Mouse (Mus musculus) forebrain, embryonic 12.5 days (tissue): ENCODE measurements around the gene Irx6. TPM values are rescaled to one million over a fixed set of nuclear protein-coding genes. Genes with fewer than 3 reads are reported as not detected.

Experiments
- ATAC-seq: fragments of 200-750 bp; cut with Nextera tagmentation; 2 replicates; pipeline ENCODE4 v1.8.0; 2017; ENCODE audit warnings: moderate TSS enrichment; ENCODE audit not compliant: low FRiP score
- H3K27ac ChIP-seq: fragments of 300-500 bp; sonication (generic); 2 replicates; pipeline ENCODE4 v1.5.1; 2016; ENCODE audit warnings: mild to moderate bottlenecking
- H3K27me3 ChIP-seq: fragments of 300-500 bp; sonication (generic); 2 replicates; pipeline ENCODE4 v1.6.1; 2016; ENCODE audit warnings: mild to moderate bottlenecking
- H3K36me3 ChIP-seq: fragments of 300-500 bp; sonication (generic); replicated peaks from 2 replicates; pipeline ENCODE4 v1.6.1; 2016; ENCODE audit warnings: mild to moderate bottlenecking
- H3K4me1 ChIP-seq: fragments of 300-500 bp; sonication (generic); 2 replicates; pipeline ENCODE4 v1.6.1; 2016
- H3K4me2 ChIP-seq: fragments of 300-500 bp; sonication (generic); 2 replicates; pipeline ENCODE4 v1.6.1; 2016; ENCODE audit warnings: mild to moderate bottlenecking, moderate library complexity
- H3K4me3 ChIP-seq: fragments of 300-500 bp; sonication (generic); replicated peaks from 2 replicates; pipeline ENCODE4 v1.5.1; 2016; ENCODE audit warnings: mild to moderate bottlenecking
- H3K9ac ChIP-seq: fragments of 300-500 bp; sonication (generic); 2 replicates; pipeline ENCODE4 v1.6.1; 2016; ENCODE audit warnings: mild to moderate bottlenecking
- H3K9me3 ChIP-seq: fragments of 300-500 bp; sonication (generic); 2 replicates; pipeline ENCODE4 v1.6.1; 2016
- WGBS: fragments of 180-500 bp; shearing (Covaris S2); methylation state at CpG from one replicate; pipeline ENCODE4 v1.1.7; 2016; 5-methylcytosine and 5-hydroxymethylcytosine counted together
- polyA plus RNA-seq: library from polyadenylated mRNA; unstranded; fragments of >200 nt; fragmentation: Nextera tagmentation; extraction: Ambion mirVana; gene quantifications from 2 replicates; pipeline ENCODE4 v1.2.1, GENCODE M21; 2016

The Irx6 gene
- polyA plus RNA-seq, 1 experiment from 2014 or later: 0.28 TPM

DNA sequence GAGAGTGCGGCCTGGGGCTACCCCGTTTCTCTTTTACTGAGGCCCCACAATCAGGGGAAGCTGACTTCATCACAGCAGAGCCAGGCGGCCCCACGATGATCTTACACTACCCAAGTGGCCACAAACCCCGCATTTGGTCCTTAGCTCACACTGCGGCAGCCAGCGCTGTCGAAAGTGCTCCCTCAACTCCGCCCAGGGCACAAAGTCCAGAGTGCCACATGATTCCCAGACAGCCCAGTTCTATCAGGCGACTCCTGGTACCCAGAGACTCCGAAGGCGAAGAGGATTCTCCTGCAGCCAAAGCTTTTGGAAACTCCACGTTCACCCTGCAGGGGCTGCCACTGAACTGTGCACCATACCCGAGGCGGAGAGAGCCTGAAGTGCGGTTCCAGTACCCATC is 4.3 kb downstream of the Irx6 start:
- H3K4me1 ChIP-seq: peaks cover 29% of the 10 kb centered on the region
- no peak overlapping the region; the same call in 1 of the 2 replicates for H3K9ac ChIP-seq
- no peak for ATAC-seq
- no peaks in the 10 kb centered on the region for H3K9me3 ChIP-seq
- no peak overlapping the region for H3K27ac ChIP-seq
- WGBS: 9% methylated on average over 16 of the region's 16 CpGs
- H3K27me3 ChIP-seq: peaks cover 81% of the 10 kb centered on the region
- H3K36me3 ChIP-seq: no peaks in the 10 kb centered on the region
- H3K4me2 ChIP-seq: peak overlapping the region; percentile 40
- peak overlapping the region; percentile 9; the same call in 1 of the 2 replicates for H3K4me3 ChIP-seq

DNA sequence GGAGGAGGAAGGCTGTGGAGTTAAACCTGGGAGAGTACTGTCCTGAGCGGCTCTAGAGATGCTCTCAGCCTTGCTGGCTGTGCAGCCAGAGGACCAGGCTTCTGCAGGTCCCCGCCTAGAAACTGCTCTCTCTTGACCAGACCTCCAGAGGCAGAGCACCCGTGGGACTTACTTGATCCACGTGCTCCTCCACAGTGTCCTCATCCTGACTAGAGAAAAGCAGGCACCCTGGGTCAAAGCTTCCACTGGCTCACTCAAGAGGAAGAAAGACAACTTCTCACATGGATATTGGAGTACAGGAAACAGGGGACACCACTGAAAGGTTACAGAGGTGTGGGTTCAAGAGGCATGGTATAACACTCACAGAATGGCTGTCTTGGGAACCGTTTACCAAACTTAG is 23.3 kb downstream of the Irx6 start:
- no peak overlapping the region for H3K27ac ChIP-seq
- 84% methylated on average over 5 of the region's 5 CpGs for WGBS
- ATAC-seq: no peak
- H3K9me3 ChIP-seq: no peaks in the 10 kb centered on the region
- H3K4me3 ChIP-seq: no peak overlapping the region
- no peak overlapping the region for H3K4me2 ChIP-seq
- peaks cover 4% of the 10 kb centered on the region; the same call in 1 of the 2 replicates for H3K4me1 ChIP-seq
- peaks cover 19% of the 10 kb centered on the region for H3K27me3 ChIP-seq
- no peaks in the 10 kb centered on the region for H3K36me3 ChIP-seq
- H3K9ac ChIP-seq: no peak overlapping the region

- Histone ChIP-seq H3K9me3 (no peaks in the 10 kb centered on the region), H3K9ac (no peak overlapping the region), H3K27ac (no peak overlapping the region), H3K27me3 (peaks cover 17% of the 10 kb centered on the region), H3K4me1 (peaks cover 4% of the 10 kb centered on the region; the same call in 1 of the 2 replicates), H3K36me3 (no peaks in the 10 kb centered on the region), H3K4me2 (no peak overlapping the region), H3K4me3 (no peak overlapping the region)
- no peak for ATAC-seq
- WGBS: 81% methylated on average over 3 of the region's 3 CpGs
Measured at GRCm38 (mm10) chr8:92698411-92698810, 24.3 kb downstream of the Irx6 start.

DNA sequence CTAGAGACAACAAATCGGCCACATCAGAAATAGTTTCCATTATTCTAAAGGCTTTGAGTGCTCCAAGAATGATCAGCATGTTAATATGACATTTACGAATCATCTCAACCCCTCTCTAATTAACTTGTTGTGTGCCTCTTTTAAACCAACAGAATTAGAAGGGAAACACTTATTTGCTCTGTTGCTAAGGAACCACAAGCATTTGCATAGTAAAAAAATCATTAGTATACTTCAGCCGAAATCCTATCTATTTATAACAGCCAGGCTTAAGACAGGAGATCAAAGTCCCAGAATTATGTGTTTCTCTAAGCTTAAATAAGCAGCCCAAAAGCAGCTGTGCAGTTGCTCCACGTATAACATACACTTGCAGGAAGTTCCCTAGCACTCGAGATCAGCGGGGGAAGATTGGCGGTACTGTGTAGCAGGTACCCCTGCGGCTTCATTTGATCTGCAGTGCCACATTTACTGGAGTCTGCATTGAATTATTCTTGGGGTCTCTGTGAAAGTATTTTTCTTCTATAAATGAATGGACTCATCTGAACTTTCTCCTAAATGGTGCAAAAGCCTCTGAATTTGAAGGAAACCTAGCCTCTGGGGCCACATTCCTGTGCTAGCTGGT is 25.9 kb downstream of the Irx6 start:
- H3K9me3 ChIP-seq: no peaks in the 10 kb centered on the region
- WGBS: 47% methylated on average over 8 of the region's 8 CpGs
- H3K4me1 ChIP-seq: peaks cover 4% of the 10 kb centered on the region; the same call in 1 of the 2 replicates
- peaks cover 17% of the 10 kb centered on the region for H3K27me3 ChIP-seq
- H3K27ac ChIP-seq: no peak overlapping the region
- H3K36me3 ChIP-seq: no peaks in the 10 kb centered on the region
- H3K4me2 ChIP-seq: no peak overlapping the region
- no peak overlapping the region for H3K4me3 ChIP-seq
- H3K9ac ChIP-seq: no peak overlapping the region
- ATAC-seq: no peak

DNA sequence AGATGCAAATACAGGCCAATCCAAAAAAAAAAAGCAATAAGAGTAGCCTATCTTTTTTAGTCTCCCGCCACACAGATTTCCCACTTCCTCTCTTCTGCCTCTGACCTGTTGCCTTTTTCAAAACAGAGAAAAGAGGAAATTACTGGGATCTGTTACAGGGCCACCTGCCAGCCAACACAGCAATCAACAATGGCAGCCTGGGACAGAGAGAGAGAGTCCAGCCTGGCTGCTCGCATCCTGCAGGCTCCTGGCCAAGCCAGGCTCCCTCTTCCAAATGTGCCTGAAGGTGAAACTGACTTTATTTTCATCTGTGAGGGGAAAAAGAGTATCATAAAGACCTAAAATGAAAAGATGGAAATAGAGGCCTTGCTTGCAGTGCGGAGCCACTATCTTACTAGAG is 29.3 kb downstream of the Irx6 start:
- Histone ChIP-seq H3K4me1 (peaks cover 4% of the 10 kb centered on the region; the same call in 1 of the 2 replicates), H3K36me3 (no peaks in the 10 kb centered on the region), H3K9ac (no peak overlapping the region), H3K27ac (no peak overlapping the region), H3K9me3 (no peaks in the 10 kb centered on the region), H3K4me2 (no peak overlapping the region), H3K4me3 (no peak overlapping the region), H3K27me3 (0 out of 2 replicates have a peak, but pooled peaks cover 6% of the 10 kb centered on the region)
- ATAC-seq: no peak
- WGBS: 73% methylated on average over 3 of the region's 3 CpGs

DNA sequence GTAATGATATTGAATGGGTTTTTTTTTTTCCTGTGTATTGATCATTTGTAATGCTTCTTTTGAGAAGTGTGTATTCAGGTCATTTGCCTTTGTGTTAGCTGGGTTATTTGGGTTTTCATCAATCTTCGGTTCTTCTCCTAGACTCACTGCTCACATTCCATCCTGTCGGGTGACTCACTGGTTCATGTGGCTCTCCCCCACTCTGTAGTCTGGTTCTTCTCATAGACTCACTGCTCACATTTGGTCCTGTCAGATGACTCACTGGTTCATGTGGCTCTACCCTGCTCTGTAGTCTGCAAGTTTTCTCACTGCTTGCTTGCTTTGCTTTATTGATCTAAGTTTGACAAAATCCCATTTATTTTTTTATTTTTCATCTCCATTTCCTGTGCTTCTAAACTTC is 32.2 kb downstream of the Irx6 start:
- WGBS: 82% methylated on average over 2 of the region's 2 CpGs
- ATAC-seq: no peak

GRCm38 (mm10) chr8:92713286-92713685 is 39.2 kb downstream of the Irx6 start:
- Histone ChIP-seq H3K9me3 (peaks cover 4% of the 10 kb centered on the region; the same call in 1 of the 2 replicates), H3K4me2 (no peak overlapping the region), H3K9ac (no peak overlapping the region), H3K36me3 (no peaks in the 10 kb centered on the region), H3K4me3 (no peak overlapping the region), H3K27me3 (no peaks in the 10 kb centered on the region), H3K27ac (no peak overlapping the region), H3K4me1 (0 out of 2 replicates have a peak, but pooled peaks cover 2% of the 10 kb centered on the region)
- no peak for ATAC-seq
- WGBS: 83% methylated on average over 1 of the region's 1 CpGs

More for the DNA sequence above, 32.2 kb downstream of the Irx6 start:
- no peaks in the 10 kb centered on the region for H3K27me3 ChIP-seq
- no peak overlapping the region for H3K27ac ChIP-seq
- H3K4me2 ChIP-seq: no peak overlapping the region
- H3K4me3 ChIP-seq: no peak overlapping the region
- no peaks in the 10 kb centered on the region for H3K4me1 ChIP-seq
- H3K9ac ChIP-seq: no peak overlapping the region
- peaks cover 4% of the 10 kb centered on the region; the same call in 1 of the 2 replicates for H3K9me3 ChIP-seq
- H3K36me3 ChIP-seq: no peaks in the 10 kb centered on the region

- H3K36me3 ChIP-seq: no peaks in the 10 kb centered on the region
- H3K27me3 ChIP-seq: peaks cover 5% of the 10 kb centered on the region; the same call in 1 of the 2 replicates
- no peak overlapping the region for H3K27ac ChIP-seq
- H3K9ac ChIP-seq: no peak overlapping the region
- H3K9me3 ChIP-seq: no peaks in the 10 kb centered on the region
- no peak overlapping the region for H3K4me3 ChIP-seq
- WGBS: 83% methylated on average over 4 of the region's 4 CpGs
- no peak for ATAC-seq
- no peak overlapping the region for H3K4me2 ChIP-seq
- H3K4me1 ChIP-seq: peaks cover 13% of the 10 kb centered on the region
Measured at GRCm38 (mm10) chr8:92717418-92717817, 43.3 kb downstream of the Irx6 start.

DNA sequence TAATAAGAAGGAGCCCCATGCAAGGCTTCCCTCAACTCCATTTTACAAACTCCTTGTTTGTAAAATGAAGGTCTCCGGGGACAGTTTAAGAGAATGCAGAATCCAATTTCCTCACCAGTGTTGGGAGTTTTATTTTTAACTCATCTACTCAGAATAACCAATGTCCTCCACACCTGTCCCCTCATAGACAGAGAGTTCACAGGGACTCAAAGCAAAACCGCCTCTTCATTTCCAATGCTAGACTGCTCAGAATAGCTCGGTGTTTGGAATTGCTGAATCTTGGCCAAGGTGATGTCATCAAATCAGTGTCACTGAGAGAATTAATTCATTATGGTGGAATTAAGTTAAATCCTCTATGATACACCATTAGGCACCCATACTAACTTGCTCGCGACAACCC is 44.0 kb downstream of the Irx6 start:
- no peak overlapping the region for H3K9ac ChIP-seq
- 83% methylated on average over 5 of the region's 5 CpGs for WGBS
- no peaks in the 10 kb centered on the region for H3K36me3 ChIP-seq
- H3K4me3 ChIP-seq: no peak overlapping the region
- H3K4me2 ChIP-seq: no peak overlapping the region
- H3K27ac ChIP-seq: no peak overlapping the region
- peaks cover 19% of the 10 kb centered on the region for H3K4me1 ChIP-seq
- peaks cover 5% of the 10 kb centered on the region; the same call in 1 of the 2 replicates for H3K27me3 ChIP-seq
- no peaks in the 10 kb centered on the region for H3K9me3 ChIP-seq
- no peak for ATAC-seq

- Histone ChIP-seq H3K36me3 (no peaks in the 10 kb centered on the region), H3K9ac (no peak overlapping the region), H3K4me2 (no peak overlapping the region), H3K4me1 (peaks cover 36% of the 10 kb centered on the region), H3K27me3 (peaks cover 9% of the 10 kb centered on the region; the same call in 1 of the 2 replicates), H3K27ac (no peak overlapping the region), H3K9me3 (no peaks in the 10 kb centered on the region), H3K4me3 (no peak overlapping the region)
- peak; percentile 73 for ATAC-seq
- 44% methylated on average over 12 of the region's 12 CpGs for WGBS
Measured at GRCm38 (mm10) chr8:92721266-92721935, 47.3 kb downstream of the Irx6 start.

DNA sequence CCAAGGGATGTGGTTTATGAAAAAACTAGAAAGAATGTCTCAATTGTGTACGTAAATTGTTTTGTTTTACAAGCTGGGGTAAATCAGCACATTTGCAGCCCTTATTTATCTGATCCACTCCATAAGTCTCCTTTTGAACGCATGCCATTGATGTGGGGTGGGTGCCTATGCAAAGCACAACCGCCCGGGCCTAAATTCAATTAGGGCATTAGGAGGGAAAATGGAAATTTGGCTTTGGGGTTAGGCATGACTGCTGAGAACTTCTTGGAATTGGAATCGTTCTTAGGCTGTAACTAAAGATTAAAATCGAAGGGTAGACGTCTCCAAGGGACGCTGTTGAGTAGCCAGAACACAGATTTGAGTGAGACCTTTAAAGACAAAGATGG is 47.8 kb downstream of the Irx6 start:
- Histone ChIP-seq H3K9ac (no peak overlapping the region), H3K27ac (no peak overlapping the region), H3K4me1 (peaks cover 36% of the 10 kb centered on the region), H3K4me2 (no peak overlapping the region), H3K36me3 (no peaks in the 10 kb centered on the region), H3K9me3 (no peaks in the 10 kb centered on the region), H3K4me3 (no peak overlapping the region), H3K27me3 (peaks cover 9% of the 10 kb centered on the region; the same call in 1 of the 2 replicates)
- WGBS: 55% methylated on average over 8 of the region's 8 CpGs
- ATAC-seq: no peak

DNA sequence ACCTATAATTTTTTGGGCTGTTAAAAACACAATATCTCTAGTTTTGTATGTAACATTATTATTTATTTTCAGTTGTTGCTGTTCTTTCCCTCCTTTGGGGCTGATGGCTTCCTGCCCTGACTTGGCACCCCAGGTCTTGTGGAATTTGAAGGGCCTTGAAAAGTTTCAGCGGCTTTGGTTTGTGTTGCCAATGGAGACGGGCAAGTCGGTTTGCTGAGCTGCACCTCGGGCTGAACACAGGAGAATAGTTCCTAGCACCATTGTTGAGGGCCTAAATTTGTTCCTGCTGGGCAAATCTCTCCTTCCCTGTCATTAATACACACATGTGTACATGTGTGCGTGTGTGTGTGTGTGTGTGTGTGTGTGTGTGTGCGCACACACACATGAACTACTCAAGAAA is 49.2 kb downstream of the Irx6 start:
- ATAC-seq: no peak

GRCm38 (mm10) chr8:92723947-92724346 is 49.9 kb downstream of the Irx6 start:
- Histone ChIP-seq H3K9ac (no peak overlapping the region), H3K27ac (no peak overlapping the region), H3K9me3 (no peaks in the 10 kb centered on the region), H3K4me1 (peaks cover 34% of the 10 kb centered on the region), H3K36me3 (no peaks in the 10 kb centered on the region), H3K27me3 (peaks cover 15% of the 10 kb centered on the region), H3K4me2 (no peak overlapping the region), H3K4me3 (no peak overlapping the region)
- ATAC-seq: no peak
- 32% methylated on average over 7 of the region's 7 CpGs for WGBS

More for the DNA sequence above, 49.2 kb downstream of the Irx6 start:
- Histone ChIP-seq H3K4me2 (no peak overlapping the region), H3K27me3 (peaks cover 15% of the 10 kb centered on the region), H3K27ac (no peak overlapping the region), H3K4me3 (no peak overlapping the region), H3K4me1 (peaks cover 34% of the 10 kb centered on the region), H3K9me3 (no peaks in the 10 kb centered on the region), H3K9ac (no peak overlapping the region), H3K36me3 (no peaks in the 10 kb centered on the region)
- 53% methylated on average over 6 of the region's 6 CpGs for WGBS
